Mouse (Mus musculus): ENCODE results near the gene Sh3bp1. TPM values are rescaled to one million over a fixed set of nuclear protein-coding genes. Genes with fewer than 3 reads are reported as not detected.
"Not testable (repeated sequence)": the region's sequence is repeated elsewhere in the genome, so short reads cannot be mapped to it uniquely, and the experiment has no call there.

Sh3bp1 gene
- polyA plus RNA-seq, 1 experiment from 2014 or later, result 19.5 TPM

DNA sequence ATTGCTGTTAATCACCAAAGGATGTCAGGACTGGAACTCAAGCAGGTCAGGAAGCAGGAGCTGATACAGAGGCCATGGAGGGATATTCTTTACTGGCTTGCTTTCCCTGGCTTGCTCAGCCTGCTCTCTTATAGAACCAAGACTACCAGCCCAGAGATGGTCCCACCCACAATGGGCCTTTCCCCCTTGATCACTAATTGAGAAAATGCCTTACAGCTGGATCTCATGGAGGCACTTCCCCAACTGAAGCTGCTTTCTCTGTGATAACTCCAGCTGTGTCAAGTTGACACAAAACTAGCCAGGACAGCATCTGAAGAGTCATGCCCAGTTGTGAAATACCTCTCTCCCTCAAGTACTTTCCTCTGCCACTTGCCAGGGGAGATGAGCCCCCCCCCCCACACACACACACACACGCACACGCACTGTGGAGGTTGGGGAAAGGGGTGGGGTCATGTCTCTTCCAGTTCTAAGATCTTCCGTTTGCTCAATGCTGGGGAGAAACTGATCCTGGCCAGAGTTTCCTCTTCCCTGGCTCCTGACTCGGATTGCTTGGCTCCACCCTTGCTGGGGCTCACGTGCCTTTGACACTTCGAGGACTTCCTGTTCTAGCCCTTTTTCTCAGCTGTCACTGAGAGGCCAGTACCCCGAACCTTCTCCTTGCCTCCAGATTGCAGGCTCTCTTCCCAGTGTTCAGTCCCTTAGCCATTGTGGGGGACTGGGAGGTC, 20.6 kb upstream of the Sh3bp1 start:
- H3K4me2 ChIP-seq, result peak overlapping the region; percentile 78
- not testable (repeated sequence) for H3K9me3 ChIP-seq; H3K4me3 ChIP-seq; ATAC-seq (ENCODE audit: extremely low read depth, insufficient number of reproducible peaks, low FRiP score, low TSS enrichment); H3K27me3 ChIP-seq (replicated peaks)
- peaks cover 43% of the 10 kb centered on the region for H3K4me1 ChIP-seq
- 43% methylated on average over 7 of the region's 7 CpGs for WGBS
- H3K36me3 ChIP-seq, result peaks cover 42% of the 10 kb centered on the region
- H3K27ac ChIP-seq (replicated peaks), result peak overlapping the region; percentile 29
- H3K9ac ChIP-seq, result peak overlapping the region; percentile 54

GRCm38 (mm10) chr15:78880432-78880831, 19.1 kb upstream of the Sh3bp1 start:
- no peak overlapping the region for H3K4me3 ChIP-seq
- 86% methylated on average over 8 of the region's 8 CpGs for WGBS
- H3K36me3 ChIP-seq, result peaks cover 57% of the 10 kb centered on the region
- no peak for ATAC-seq (ENCODE audit: extremely low read depth, insufficient number of reproducible peaks, low FRiP score, low TSS enrichment)
- H3K4me1 ChIP-seq, result peaks cover 39% of the 10 kb centered on the region
- no peak overlapping the region for H3K4me2 ChIP-seq
- H3K27me3 ChIP-seq (replicated peaks), result no peaks in the 10 kb centered on the region
- H3K27ac ChIP-seq (replicated peaks), result no peak overlapping the region
- H3K9me3 ChIP-seq, result no peaks in the 10 kb centered on the region
- H3K9ac ChIP-seq, result no peak overlapping the region; the same call in 1 of the 2 replicates

GRCm38 (mm10) chr15:78881828-78882227, 17.7 kb upstream of the Sh3bp1 start:
- Histone ChIP-seq H3K4me1 (peaks cover 27% of the 10 kb centered on the region), H3K27ac (replicated peaks) (no peak overlapping the region), H3K9ac (no peak overlapping the region), H3K9me3 (no peaks in the 10 kb centered on the region), H3K4me3 (no peak overlapping the region), H3K36me3 (peaks cover 71% of the 10 kb centered on the region), H3K4me2 (no peak overlapping the region), H3K27me3 (replicated peaks) (no peaks in the 10 kb centered on the region)
- 67% methylated on average over 3 of the region's 3 CpGs for WGBS
- ATAC-seq (ENCODE audit: extremely low read depth, insufficient number of reproducible peaks, low FRiP score, low TSS enrichment), result no peak

- Histone ChIP-seq H3K9ac (peak overlapping the region; percentile 58), H3K4me2 (peak overlapping the region; percentile 7; the same call in 1 of the 2 replicates), H3K9me3 (no peaks in the 10 kb centered on the region), H3K36me3 (peaks cover 98% of the 10 kb centered on the region), H3K4me1 (peaks cover 54% of the 10 kb centered on the region), H3K4me3 (no peak overlapping the region), H3K27me3 (replicated peaks) (no peaks in the 10 kb centered on the region), H3K27ac (replicated peaks) (0 out of 2 replicates have a peak overlapping the region, but pooled peaks have one; percentile 53)
- no peak for ATAC-seq (ENCODE audit: extremely low read depth, insufficient number of reproducible peaks, low FRiP score, low TSS enrichment)
- WGBS, result 32% methylated on average over 12 of the region's 13 CpGs
Measured at GRCm38 (mm10) chr15:78889401-78889853, 10.1 kb upstream of the Sh3bp1 start.

- 23% methylated on average over 7 of the region's 7 CpGs for WGBS
- peak overlapping the region; percentile 11 for H3K4me2 ChIP-seq
Measured at GRCm38 (mm10) chr15:78892440-78892839, 7.1 kb upstream of the Sh3bp1 start.

DNA sequence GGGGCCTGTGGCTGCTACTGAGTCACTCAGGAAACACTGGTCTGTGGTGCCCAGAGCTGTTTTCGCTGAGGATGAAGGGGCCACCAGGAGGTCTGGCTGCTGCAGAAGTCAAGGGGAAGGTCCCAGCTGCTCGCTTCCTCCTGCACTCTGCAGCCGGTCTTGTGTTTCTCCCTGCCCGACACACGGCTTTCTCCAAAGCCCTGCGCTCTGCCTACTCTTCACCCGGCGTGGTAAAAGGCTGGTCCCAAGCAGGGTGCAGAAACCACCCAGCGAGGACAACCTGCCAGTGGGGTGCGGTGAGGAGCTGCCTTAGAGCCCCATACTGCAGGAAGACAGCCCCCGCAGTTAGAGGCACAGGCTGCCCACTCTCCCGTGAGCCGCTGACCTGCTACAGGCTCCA, 4.8 kb upstream of the Sh3bp1 start:
- WGBS, result 63% methylated on average over 13 of the region's 13 CpGs

More at GRCm38 (mm10) chr15:78892440-78892839, 7.1 kb upstream of the Sh3bp1 start:
- Histone ChIP-seq H3K4me3 (no peak overlapping the region), H3K27ac (replicated peaks) (peak overlapping the region; percentile 29), H3K27me3 (replicated peaks) (no peaks in the 10 kb centered on the region), H3K36me3 (peaks cover 79% of the 10 kb centered on the region), H3K9me3 (no peaks in the 10 kb centered on the region), H3K4me1 (peaks cover 85% of the 10 kb centered on the region), H3K9ac (peak overlapping the region; percentile 58)
- peak; percentile 21; the same call in 1 of the 2 replicates for ATAC-seq (ENCODE audit: extremely low read depth, insufficient number of reproducible peaks, low FRiP score, low TSS enrichment)

DNA sequence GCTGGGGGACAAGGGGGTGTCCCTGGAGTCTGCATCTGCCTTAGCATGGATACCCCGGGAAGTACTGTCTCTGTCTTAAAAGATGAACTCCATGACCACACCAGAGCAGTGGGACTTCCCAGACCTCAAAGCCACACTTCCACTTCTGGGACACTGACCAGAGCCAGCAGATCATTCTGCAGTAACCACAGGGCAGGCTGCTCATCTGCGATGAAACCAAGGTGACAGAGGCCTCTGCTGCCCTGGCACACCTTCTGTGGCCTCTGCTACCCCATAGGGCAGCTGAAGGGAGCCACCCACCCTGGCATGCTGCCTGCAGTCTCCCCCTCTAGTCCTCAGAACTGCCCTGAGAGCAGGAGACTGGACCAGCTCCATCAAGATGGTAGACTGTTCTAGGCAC, 3.8 kb upstream of the Sh3bp1 start:
- Histone ChIP-seq H3K27ac (replicated peaks) (no peak overlapping the region), H3K4me3 (no peak overlapping the region), H3K9ac (no peak overlapping the region), H3K9me3 (no peaks in the 10 kb centered on the region), H3K27me3 (replicated peaks) (no peaks in the 10 kb centered on the region), H3K36me3 (peaks cover 46% of the 10 kb centered on the region), H3K4me1 (peaks cover 91% of the 10 kb centered on the region), H3K4me2 (no peak overlapping the region)
- ATAC-seq (ENCODE audit: extremely low read depth, insufficient number of reproducible peaks, low FRiP score, low TSS enrichment), result no peak
- WGBS, result 73% methylated on average over 2 of the region's 2 CpGs

More for the DNA sequence above, 4.8 kb upstream of the Sh3bp1 start:
- peak overlapping the region; percentile 67 for H3K9ac ChIP-seq
- no peak for ATAC-seq (ENCODE audit: extremely low read depth, insufficient number of reproducible peaks, low FRiP score, low TSS enrichment)
- H3K9me3 ChIP-seq, result no peaks in the 10 kb centered on the region
- peaks cover 56% of the 10 kb centered on the region for H3K36me3 ChIP-seq
- peak overlapping the region; percentile 7; the same call in 1 of the 2 replicates for H3K4me2 ChIP-seq
- peak overlapping the region; percentile 78 for H3K27ac ChIP-seq (replicated peaks)
- no peaks in the 10 kb centered on the region for H3K27me3 ChIP-seq (replicated peaks)
- peaks cover 88% of the 10 kb centered on the region for H3K4me1 ChIP-seq
- H3K4me3 ChIP-seq, result no peak overlapping the region

GRCm38 (mm10) chr15:78896149-78896548, 3.4 kb upstream of the Sh3bp1 start:
- Histone ChIP-seq H3K4me3 (no peak overlapping the region), H3K9ac (no peak overlapping the region), H3K4me1 (peaks cover 92% of the 10 kb centered on the region), H3K27ac (replicated peaks) (no peak overlapping the region), H3K4me2 (no peak overlapping the region), H3K36me3 (peaks cover 42% of the 10 kb centered on the region), H3K27me3 (replicated peaks) (no peaks in the 10 kb centered on the region), H3K9me3 (no peaks in the 10 kb centered on the region)
- WGBS, result 84% methylated on average over 3 of the region's 3 CpGs
- no peak for ATAC-seq (ENCODE audit: extremely low read depth, insufficient number of reproducible peaks, low FRiP score, low TSS enrichment)

DNA sequence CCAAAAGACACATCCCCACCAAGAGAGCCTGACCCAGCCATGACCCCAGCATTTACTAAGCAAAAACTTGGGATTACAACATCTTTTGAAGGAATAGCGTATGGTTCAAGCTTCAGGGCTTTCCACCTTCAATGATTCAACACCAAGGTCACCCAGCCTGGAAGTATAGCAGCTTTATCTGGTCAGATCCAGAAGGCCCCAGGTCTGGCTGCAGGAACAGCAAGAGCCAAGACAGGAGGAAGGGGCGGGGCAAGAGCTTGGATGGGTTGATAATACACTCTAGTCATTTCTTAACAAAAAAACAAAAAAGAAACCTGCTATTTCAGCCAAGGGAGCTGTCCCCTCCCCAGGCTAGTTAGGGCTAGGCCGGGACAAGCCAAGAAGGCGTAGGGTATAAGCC, 2.1 kb upstream of the Sh3bp1 start:
- Histone ChIP-seq H3K9me3 (no peaks in the 10 kb centered on the region), H3K4me1 (peaks cover 86% of the 10 kb centered on the region), H3K9ac (0 out of 2 replicates have a peak overlapping the region, but pooled peaks have one; percentile 4), H3K27ac (replicated peaks) (0 out of 2 replicates have a peak overlapping the region, but pooled peaks have one; percentile 84), H3K27me3 (replicated peaks) (no peaks in the 10 kb centered on the region), H3K4me3 (no peak overlapping the region), H3K4me2 (peak overlapping the region; percentile 7; the same call in 1 of the 2 replicates), H3K36me3 (peaks cover 41% of the 10 kb centered on the region)
- no peak for ATAC-seq (ENCODE audit: extremely low read depth, insufficient number of reproducible peaks, low FRiP score, low TSS enrichment)
- 65% methylated on average over 4 of the region's 4 CpGs for WGBS

GRCm38 (mm10) chr15:78898507-78899001, 1.0 kb upstream of the Sh3bp1 start:
- WGBS, result 39% methylated on average over 6 of the region's 6 CpGs
- Histone ChIP-seq H3K9me3 (no peaks in the 10 kb centered on the region), H3K27ac (replicated peaks) (peak overlapping the region; percentile 84), H3K4me2 (peak overlapping the region; percentile 94), H3K4me3 (peak overlapping the region; percentile 88), H3K27me3 (replicated peaks) (no peaks in the 10 kb centered on the region), H3K4me1 (peaks cover 80% of the 10 kb centered on the region), H3K36me3 (peaks cover 41% of the 10 kb centered on the region), H3K9ac (peak overlapping the region; percentile 96)
- ATAC-seq (ENCODE audit: extremely low read depth, insufficient number of reproducible peaks, low FRiP score, low TSS enrichment), result no peak

DNA sequence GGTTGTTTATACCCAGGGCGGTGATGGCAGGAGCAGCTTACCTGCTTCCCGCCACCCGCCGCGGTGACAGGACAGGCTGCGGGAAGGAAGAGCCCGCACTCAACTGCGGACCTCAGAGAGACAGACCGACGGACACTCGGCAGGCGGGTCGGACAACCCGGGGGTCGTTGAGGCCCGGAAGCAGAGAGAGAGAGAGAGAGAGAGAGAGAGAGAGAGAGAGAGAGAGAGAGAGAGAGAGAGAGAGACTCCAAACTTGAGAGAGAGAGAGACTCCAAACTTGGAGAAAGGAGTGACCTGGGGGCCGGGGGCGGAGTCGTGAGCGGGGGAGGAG, 194 bp upstream of the Sh3bp1 start, which contains the start of gene Gm49510:
Gene Gm49510 (plus strand): TSS at position 259 of the 331 bp plus-strand sequence.
- ATAC-seq (ENCODE audit: extremely low read depth, insufficient number of reproducible peaks, low FRiP score, low TSS enrichment), result no peak
- Histone ChIP-seq H3K27me3 (replicated peaks) (no peaks in the 10 kb centered on the region), H3K4me3 (peak within 1 kb of the TSS; percentile 88), H3K4me2 (peak within 1 kb of the TSS; percentile 94), H3K27ac (replicated peaks) (peak within 1 kb of the TSS; percentile 84), H3K9me3 (no peaks in the 10 kb centered on the region), H3K9ac (peak within 1 kb of the TSS; percentile 96), H3K36me3 (peaks cover 42% of the 10 kb centered on the region), H3K4me1 (peaks cover 73% of the 10 kb centered on the region)
- WGBS, result 1% methylated on average over 20 of the region's 20 CpGs
